Mouse (Mus musculus): ENCODE results near the gene Tada2a. TPM values are rescaled to one million over a fixed set of nuclear protein-coding genes. Genes with fewer than 3 reads are reported as not detected.

Tada2a gene
- polyA plus RNA-seq, 1 experiment = not detected

DNA sequence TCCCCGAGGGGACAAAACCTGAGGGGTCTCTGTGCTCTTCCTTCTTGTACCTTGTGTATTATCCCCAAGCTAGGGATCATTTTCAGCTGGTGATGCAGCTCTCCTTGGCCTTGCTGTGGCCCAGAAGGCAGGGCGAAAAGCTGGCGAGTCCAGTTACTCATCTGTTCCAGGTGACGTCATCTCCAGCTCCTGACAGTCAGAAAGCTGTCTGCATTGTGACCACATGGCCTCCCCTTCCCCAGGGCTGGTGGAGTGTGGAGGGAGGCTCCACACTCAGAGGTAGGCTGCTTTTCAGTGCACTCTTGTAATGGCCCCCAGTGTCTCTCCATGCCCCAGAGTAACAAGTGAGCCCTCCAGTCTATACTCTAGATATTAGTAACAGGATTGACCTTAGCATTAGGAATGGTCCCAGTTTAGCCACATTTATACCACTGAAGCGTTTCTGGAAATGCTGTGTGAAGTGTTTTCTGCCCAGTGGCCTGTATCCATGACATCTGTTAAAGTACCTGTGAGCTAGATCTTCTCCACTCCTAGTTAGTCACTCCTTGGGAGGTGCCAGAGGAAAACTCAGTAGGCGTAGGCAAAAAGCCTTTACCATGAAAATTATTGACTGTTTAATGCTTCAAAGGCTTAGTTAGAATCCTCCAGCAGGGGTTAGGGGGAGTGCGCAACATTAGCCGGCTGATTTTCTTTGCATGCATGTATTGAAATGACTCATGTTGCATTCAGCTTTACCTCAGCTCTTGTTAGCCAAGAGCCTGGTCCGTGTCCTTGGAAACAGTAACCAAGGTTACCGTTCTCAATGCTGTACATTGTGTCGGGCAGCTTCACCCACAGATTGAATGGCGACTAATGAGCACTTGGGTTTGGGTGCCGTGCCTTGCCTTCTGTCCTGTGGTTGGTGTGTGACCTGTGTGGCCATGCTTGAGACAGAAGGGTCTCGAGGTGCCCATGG lies 86.3 kb downstream of the Tada2a start:
- peaks cover 21% of the 10 kb centered on the region for H3K4me1 ChIP-seq (ENCODE audit: control insufficient read depth, insufficient read depth, low read length)
- WGBS = 25% methylated on average over 14 of the region's 14 CpGs
- no peak overlapping the region for H3K4me3 ChIP-seq (ENCODE audit: insufficient read depth, low read depth, low read length)
- no peak for TF ChIP-seq CTCF (IDR thresholded peaks at IDR 0.05; ENCODE audit: insufficient read depth, low read depth, low read length)
- no peak for TF ChIP-seq POLR2A (IDR thresholded peaks at IDR 0.05; ENCODE audit: insufficient read depth, low read depth, low read length)
- H3K27ac ChIP-seq (ENCODE audit: insufficient read depth, low read depth, low read length) = peak overlapping the region; percentile 91

DNA sequence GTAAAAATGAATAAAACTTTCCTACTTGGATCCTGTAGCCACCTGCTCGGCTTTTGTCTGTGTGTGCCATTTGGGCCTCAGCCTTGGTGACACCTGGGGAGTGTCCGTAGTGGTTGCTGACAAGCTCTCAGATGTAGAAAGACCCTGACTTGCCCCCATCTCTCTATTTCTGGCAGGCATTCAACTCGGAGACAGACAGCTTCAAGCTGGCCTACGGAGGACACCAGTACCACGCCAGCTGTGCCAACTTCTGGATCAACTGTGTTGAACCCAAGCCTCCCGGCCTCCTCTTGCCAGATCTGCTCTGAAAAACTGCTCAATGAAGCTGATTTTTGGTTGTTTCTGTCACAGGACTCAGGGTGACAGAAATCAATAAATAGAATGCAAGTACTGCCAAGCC lies 88.8 kb downstream of the Tada2a start:
- TF ChIP-seq POLR2A (IDR thresholded peaks at IDR 0.05; ENCODE audit: insufficient read depth, low read depth, low read length) (no peak), CTCF (IDR thresholded peaks at IDR 0.05; ENCODE audit: insufficient read depth, low read depth, low read length) (no peak)
- no peak overlapping the region for H3K27ac ChIP-seq (ENCODE audit: insufficient read depth, low read depth, low read length)
- peaks cover 17% of the 10 kb centered on the region for H3K4me1 ChIP-seq (ENCODE audit: control insufficient read depth, insufficient read depth, low read length)
- H3K4me3 ChIP-seq (ENCODE audit: insufficient read depth, low read depth, low read length) = no peak overlapping the region
- 74% methylated on average over 6 of the region's 6 CpGs for WGBS

DNA sequence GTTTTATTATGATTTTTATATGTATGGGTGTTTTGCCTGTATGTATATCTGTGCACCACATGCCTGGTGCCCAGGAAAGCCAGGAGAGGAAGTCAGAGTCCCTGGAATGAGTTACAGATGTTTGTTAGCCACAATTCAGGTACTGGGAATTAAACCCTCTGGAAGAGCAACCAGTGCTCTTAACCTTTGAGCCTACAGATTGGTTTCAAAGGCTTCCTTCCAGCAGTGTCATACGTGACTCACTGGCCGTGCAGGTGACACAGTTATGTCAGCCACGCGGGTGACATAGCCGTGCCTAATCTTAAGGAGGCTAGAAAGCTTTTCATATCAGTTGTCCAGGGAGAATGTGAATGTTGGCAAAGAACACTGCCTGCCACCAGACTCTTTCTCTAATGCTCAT lies 95.7 kb downstream of the Tada2a start:
- 97% methylated on average over 5 of the region's 5 CpGs for WGBS
- Histone ChIP-seq H3K27ac (ENCODE audit: insufficient read depth, low read depth, low read length) (no peak overlapping the region), H3K4me3 (ENCODE audit: insufficient read depth, low read depth, low read length) (no peak overlapping the region), H3K4me1 (ENCODE audit: control insufficient read depth, insufficient read depth, low read length) (0 out of 2 replicates have a peak, but pooled peaks cover 5% of the 10 kb centered on the region)
- TF ChIP-seq POLR2A (IDR thresholded peaks at IDR 0.05; ENCODE audit: insufficient read depth, low read depth, low read length) = no peak
- TF ChIP-seq CTCF (IDR thresholded peaks at IDR 0.05; ENCODE audit: insufficient read depth, low read depth, low read length) = no peak

DNA sequence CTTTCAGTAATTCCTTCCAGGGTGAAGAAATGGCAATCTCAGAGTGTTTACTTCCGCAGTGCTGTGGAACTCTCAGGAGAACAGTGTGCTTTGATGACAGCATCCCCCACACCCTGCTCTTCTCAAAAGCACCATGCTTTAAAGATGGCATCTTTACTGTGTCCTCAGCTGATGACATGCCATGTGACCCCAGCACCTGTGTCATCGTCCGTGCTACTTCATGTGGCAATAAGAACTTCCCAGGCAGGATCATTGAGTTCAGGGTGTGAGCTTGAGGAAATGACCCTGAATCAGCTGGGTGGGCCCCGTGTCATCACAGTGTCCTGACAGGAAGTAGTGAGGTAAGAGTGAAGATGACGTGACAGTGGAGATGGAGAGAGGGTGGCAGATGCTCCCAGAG lies 96.8 kb downstream of the Tada2a start:
- no peak for TF ChIP-seq CTCF (IDR thresholded peaks at IDR 0.05; ENCODE audit: insufficient read depth, low read depth, low read length)
- no peak for TF ChIP-seq POLR2A (IDR thresholded peaks at IDR 0.05; ENCODE audit: insufficient read depth, low read depth, low read length)
- Histone ChIP-seq H3K4me1 (ENCODE audit: control insufficient read depth, insufficient read depth, low read length) (no peaks in the 10 kb centered on the region), H3K4me3 (ENCODE audit: insufficient read depth, low read depth, low read length) (no peak overlapping the region), H3K27ac (ENCODE audit: insufficient read depth, low read depth, low read length) (no peak overlapping the region)
- WGBS = 85% methylated on average over 5 of the region's 5 CpGs

DNA sequence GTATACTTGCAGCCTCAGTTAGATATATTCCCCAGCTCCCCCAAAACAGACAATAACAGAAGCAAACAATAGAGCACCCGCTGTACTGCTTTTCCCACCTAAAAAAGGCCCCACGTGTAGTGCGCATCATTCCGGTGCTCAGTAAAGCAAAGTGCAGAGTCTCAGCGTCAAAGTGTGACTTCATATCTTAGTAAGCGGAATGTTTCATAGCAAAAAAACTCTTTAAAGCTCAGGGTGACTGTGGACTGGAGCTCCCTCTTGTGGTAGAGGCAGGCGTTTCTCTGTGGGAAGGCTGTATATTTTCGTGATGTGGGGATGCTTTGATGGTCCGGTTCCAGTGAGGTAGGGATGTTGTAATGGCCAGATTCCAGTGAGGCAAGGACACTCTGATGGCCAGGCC lies 97.4 kb downstream of the Tada2a start:
- Histone ChIP-seq H3K4me3 (ENCODE audit: insufficient read depth, low read depth, low read length) (no peak overlapping the region), H3K4me1 (ENCODE audit: control insufficient read depth, insufficient read depth, low read length) (no peaks in the 10 kb centered on the region), H3K27ac (ENCODE audit: insufficient read depth, low read depth, low read length) (no peak overlapping the region)
- 36% methylated on average over 9 of the region's 9 CpGs for WGBS
- TF ChIP-seq CTCF (IDR thresholded peaks at IDR 0.05; ENCODE audit: insufficient read depth, low read depth, low read length) (no peak; the same call in 1 of the 2 replicates), POLR2A (IDR thresholded peaks at IDR 0.05; ENCODE audit: insufficient read depth, low read depth, low read length) (no peak)

Other genes starting within 250 kb of the Tada2a start
- gene Ddx52, start 187.5 kb downstream of the Tada2a start, polyA plus RNA-seq (2012; ENCODE audit: insufficient read depth, insufficient read length, low replicate concordance, missing spikeins) = not detected in 2 replicates
- not detected in 2 replicates for gene Synrg, start 165.2 kb downstream of the Tada2a start, polyA plus RNA-seq (2012; ENCODE audit: insufficient read depth, insufficient read length, low replicate concordance, missing spikeins)
- not detected in 2 replicates for gene Dusp14, start 60.3 kb downstream of the Tada2a start, polyA plus RNA-seq (2012; ENCODE audit: insufficient read depth, insufficient read length, low replicate concordance, missing spikeins)
- gene Acaca, start 72 bp upstream of the Tada2a start, polyA plus RNA-seq (2012; ENCODE audit: insufficient read depth, insufficient read length, low replicate concordance, missing spikeins) = 53.0 TPM in 1 of 2 replicates, not detected in the other
- not detected in 2 replicates for gene Gm11437, start 37.9 kb upstream of the Tada2a start, polyA plus RNA-seq (2012; ENCODE audit: insufficient read depth, insufficient read length, low replicate concordance, missing spikeins)